Mouse (Mus musculus): Measurements from ENCODE around the gene Micall1.

Gene Micall1

DNA sequence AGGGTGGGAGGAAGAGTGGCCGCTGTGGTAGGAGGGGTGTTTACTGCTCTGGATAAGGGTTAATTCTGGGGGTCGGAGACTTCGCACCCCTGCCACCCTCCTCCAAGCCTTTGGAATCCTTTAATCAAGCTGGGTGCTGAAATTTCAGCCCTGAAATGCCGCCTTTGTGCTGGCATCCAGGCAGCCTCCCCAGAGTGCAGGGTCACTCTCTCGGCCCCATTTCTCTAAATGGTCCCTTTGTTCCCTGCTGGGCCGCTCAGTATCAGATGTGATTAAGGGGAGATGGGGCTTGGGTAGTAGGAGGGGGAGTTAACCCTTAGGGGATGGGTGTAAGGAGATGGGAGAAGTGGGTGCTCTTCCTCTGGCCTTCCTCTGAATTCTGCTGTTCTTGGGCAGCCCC lies 44.0 kb downstream of the Micall1 start:
- Histone ChIP-seq H3K9me3 (ENCODE audit: low read length) (no peaks in the 10 kb centered on the region), H3K4me1 (replicated peaks; ENCODE audit: low read depth, low read length) (peaks cover 54% of the 10 kb centered on the region)
- no peak for TF ChIP-seq POU5F1 (IDR thresholded peaks at IDR 0.05; ENCODE audit: borderline replicate concordance, low read length)
- TF ChIP-seq CTCF (conservative IDR thresholded peaks at IDR 0.05; ENCODE audit: low read length): no peak
- TF ChIP-seq NANOG (IDR thresholded peaks at IDR 0.05; ENCODE audit: borderline replicate concordance, low read length): no peak

DNA sequence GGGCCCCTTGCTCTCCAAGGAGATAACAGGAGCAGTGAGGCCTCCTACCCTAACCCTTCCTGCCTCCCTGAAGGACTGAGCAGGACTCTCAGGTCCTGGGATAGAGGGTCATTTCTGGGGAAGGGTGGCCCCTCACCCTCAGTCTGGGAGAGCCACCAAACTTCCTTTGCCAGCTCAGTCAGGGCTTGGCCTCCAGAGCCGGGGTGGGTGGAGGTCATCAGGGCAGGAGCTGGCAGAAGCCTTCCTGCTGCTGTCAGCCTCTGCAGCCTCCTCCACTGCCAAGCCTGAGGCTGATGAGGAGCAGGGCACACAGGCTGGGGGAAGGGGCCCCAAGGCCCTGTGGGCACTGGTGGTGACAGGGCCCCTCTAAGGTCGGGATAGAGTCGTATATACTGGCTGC lies 46.9 kb downstream of the Micall1 start:
- Histone ChIP-seq H3K4me3 (replicated peaks; ENCODE audit: low read length) (no peak overlapping the region), H3K27me3 (ENCODE audit: insufficient read depth, low read length) (peaks cover 47% of the 10 kb centered on the region), H3K9me3 (ENCODE audit: low read length) (no peaks in the 10 kb centered on the region), H3K36me3 (ENCODE audit: insufficient read depth, low read length) (peaks cover 35% of the 10 kb centered on the region), H3K4me1 (replicated peaks; ENCODE audit: low read depth, low read length) (peaks cover 33% of the 10 kb centered on the region)
- TF ChIP-seq POU5F1 (IDR thresholded peaks at IDR 0.05; ENCODE audit: borderline replicate concordance, low read length) (no peak), CTCF (conservative IDR thresholded peaks at IDR 0.05; ENCODE audit: low read length) (no peak)

More for the DNA sequence above, 44.0 kb downstream of the Micall1 start:
- Histone ChIP-seq H3K27me3 (ENCODE audit: insufficient read depth, low read length) (peaks cover 18% of the 10 kb centered on the region), H3K36me3 (ENCODE audit: insufficient read depth, low read length) (peaks cover 61% of the 10 kb centered on the region), H3K4me3 (replicated peaks; ENCODE audit: low read length) (no peak overlapping the region)

DNA sequence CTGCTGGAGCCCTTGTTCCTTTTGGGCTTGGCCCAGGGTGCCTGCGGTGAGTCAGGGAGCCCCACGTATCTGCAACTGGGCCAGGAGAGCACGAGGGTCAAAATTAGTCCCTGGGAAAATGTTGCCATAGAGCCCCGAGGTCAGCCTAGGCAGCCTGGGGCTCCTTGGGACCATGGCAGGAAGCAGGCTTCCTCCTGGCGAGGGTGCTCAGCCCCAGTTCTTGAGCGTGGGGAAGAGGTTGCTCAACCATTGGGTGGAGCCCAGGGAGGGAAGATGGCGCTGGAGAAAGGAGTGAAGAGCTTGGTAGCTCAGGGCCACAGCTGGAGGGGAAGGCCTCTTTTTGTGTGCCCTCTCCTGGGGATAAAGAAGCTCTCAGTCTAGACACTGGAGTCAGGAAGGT lies 53.6 kb downstream of the Micall1 start:
- 0 out of 2 replicates have a peak, but pooled peaks cover 4% of the 10 kb centered on the region for H3K9me3 ChIP-seq (ENCODE audit: low read length)
- peaks cover 50% of the 10 kb centered on the region for H3K4me1 ChIP-seq (replicated peaks; ENCODE audit: low read depth, low read length)
- no peak overlapping the region for H3K4me3 ChIP-seq (replicated peaks; ENCODE audit: low read length)
- TF ChIP-seq CTCF (conservative IDR thresholded peaks at IDR 0.05; ENCODE audit: low read length) (no peak), POU5F1 (IDR thresholded peaks at IDR 0.05; ENCODE audit: borderline replicate concordance, low read length) (no peak), NANOG (IDR thresholded peaks at IDR 0.05; ENCODE audit: borderline replicate concordance, low read length) (no peak)
- peaks cover 100% of the 10 kb centered on the region for H3K27me3 ChIP-seq (ENCODE audit: insufficient read depth, low read length)
- H3K36me3 ChIP-seq (ENCODE audit: insufficient read depth, low read length): no peaks in the 10 kb centered on the region

DNA sequence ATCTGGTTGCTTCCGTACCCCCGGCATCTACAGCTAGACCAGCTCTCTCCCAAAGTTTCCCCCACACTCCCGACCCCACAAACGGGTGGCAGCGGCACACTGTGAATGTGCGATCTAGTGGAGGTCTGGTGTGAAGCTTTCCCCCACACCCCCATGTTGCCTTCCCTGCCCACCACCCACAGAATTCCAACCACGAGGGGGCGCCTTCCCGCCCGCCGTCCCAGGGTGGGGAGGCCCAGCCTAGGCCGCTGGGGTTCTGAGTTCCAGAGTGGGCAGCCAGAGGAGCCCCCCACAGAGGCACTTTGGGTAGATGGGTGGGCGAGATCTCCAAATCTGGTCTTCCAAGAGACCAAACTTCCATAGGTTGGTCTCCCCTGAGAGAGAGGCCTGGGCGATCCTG lies 54.1 kb downstream of the Micall1 start:
- no peaks in the 10 kb centered on the region for H3K36me3 ChIP-seq (ENCODE audit: insufficient read depth, low read length)
- H3K9me3 ChIP-seq (ENCODE audit: low read length): 0 out of 2 replicates have a peak, but pooled peaks cover 4% of the 10 kb centered on the region

DNA sequence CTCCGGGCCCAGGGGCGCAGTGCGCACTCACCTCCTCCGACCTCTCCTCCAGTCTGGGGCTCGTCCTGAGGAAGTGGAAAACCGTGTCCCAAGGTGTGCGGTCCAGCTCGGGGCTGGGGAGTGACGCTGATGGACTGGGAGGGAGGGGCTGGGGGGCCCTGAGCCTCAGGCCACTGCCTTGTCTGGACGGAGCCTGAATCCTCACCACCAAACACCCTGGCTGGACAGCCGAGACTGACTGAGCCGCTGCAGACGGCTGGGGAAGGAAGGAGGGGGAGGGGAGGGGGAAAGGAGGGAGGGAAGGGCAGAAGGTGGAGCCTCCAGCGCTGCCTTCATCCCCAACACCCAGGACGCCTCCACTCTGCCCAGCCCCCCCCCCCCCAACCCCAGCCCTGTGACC lies 55.6 kb downstream of the Micall1 start:
- peaks cover 55% of the 10 kb centered on the region for H3K4me1 ChIP-seq (replicated peaks; ENCODE audit: low read depth, low read length)
- peaks cover 93% of the 10 kb centered on the region for H3K27me3 ChIP-seq (ENCODE audit: insufficient read depth, low read length)
- peak overlapping the region; percentile 73 for H3K4me3 ChIP-seq (replicated peaks; ENCODE audit: low read length)
- H3K9me3 ChIP-seq (ENCODE audit: low read length): 0 out of 2 replicates have a peak, but pooled peaks cover 4% of the 10 kb centered on the region
- H3K36me3 ChIP-seq (ENCODE audit: insufficient read depth, low read length): no peaks in the 10 kb centered on the region
- TF ChIP-seq CTCF (conservative IDR thresholded peaks at IDR 0.05; ENCODE audit: low read length) (no peak), NANOG (IDR thresholded peaks at IDR 0.05; ENCODE audit: borderline replicate concordance, low read length) (no peak), POU5F1 (IDR thresholded peaks at IDR 0.05; ENCODE audit: borderline replicate concordance, low read length) (no peak)

More for the DNA sequence above, 54.1 kb downstream of the Micall1 start:
- no peak for TF ChIP-seq NANOG (IDR thresholded peaks at IDR 0.05; ENCODE audit: borderline replicate concordance, low read length)
- TF ChIP-seq CTCF (conservative IDR thresholded peaks at IDR 0.05; ENCODE audit: low read length): peak; percentile 45
- TF ChIP-seq POU5F1 (IDR thresholded peaks at IDR 0.05; ENCODE audit: borderline replicate concordance, low read length): no peak
- Histone ChIP-seq H3K4me3 (replicated peaks; ENCODE audit: low read length) (peak overlapping the region; percentile 73), H3K4me1 (replicated peaks; ENCODE audit: low read depth, low read length) (peaks cover 50% of the 10 kb centered on the region), H3K27me3 (ENCODE audit: insufficient read depth, low read length) (peaks cover 98% of the 10 kb centered on the region)

DNA sequence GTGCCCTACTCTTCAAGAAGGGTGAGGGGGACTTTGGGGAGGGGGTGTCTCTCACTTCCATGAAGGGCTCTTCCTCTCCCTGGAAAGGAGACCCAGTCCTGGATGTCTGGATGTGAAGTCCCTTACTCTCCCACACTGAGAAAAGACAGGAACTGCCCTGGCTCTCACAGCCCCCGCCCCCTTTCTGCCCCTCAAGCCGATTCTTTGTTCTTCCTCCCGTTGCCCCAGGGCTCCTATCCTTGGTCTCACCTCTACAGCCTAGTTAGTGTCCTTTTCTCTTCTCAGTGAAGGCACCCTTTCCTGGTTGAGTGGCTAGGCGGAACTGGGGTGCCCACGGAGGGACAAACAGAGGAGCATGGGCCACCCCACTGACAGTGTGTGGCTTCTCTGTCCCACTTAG lies 56.4 kb downstream of the Micall1 start, which contains the start of gene Sox10:
Gene Sox10 (minus strand): TSS at position 101 of the 400 bp plus-strand sequence.
- TF ChIP-seq POU5F1 (IDR thresholded peaks at IDR 0.05; ENCODE audit: borderline replicate concordance, low read length) (no peak), NANOG (IDR thresholded peaks at IDR 0.05; ENCODE audit: borderline replicate concordance, low read length) (no peak), CTCF (conservative IDR thresholded peaks at IDR 0.05; ENCODE audit: low read length) (no peak)
- Histone ChIP-seq H3K4me3 (replicated peaks; ENCODE audit: low read length) (peak within 1 kb of the TSS; percentile 73), H3K27me3 (ENCODE audit: insufficient read depth, low read length) (peaks cover 91% of the 10 kb centered on the region), H3K9me3 (ENCODE audit: low read length) (0 out of 2 replicates have a peak, but pooled peaks cover 4% of the 10 kb centered on the region), H3K36me3 (ENCODE audit: insufficient read depth, low read length) (no peaks in the 10 kb centered on the region), H3K4me1 (replicated peaks; ENCODE audit: low read depth, low read length) (peaks cover 60% of the 10 kb centered on the region)

DNA sequence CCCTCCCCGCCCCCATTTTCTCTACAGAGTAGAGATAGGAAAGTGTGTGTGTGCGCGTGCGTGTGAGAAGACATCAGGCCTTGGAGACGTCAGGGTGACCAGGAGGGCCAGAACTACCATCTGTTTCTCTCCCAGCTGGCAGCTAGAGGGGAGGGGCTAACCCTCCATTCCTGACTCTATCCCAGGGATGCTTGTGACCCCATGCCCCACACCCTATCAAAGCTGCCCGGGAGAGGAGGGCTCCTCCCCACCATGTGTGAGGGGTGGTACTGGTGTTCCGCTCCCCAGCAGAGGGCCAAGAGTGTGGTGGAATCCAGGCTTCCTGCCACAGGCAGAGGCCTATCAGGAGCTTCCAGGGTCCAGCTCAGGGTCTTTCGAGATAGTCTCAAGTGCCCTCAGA lies 58.0 kb downstream of the Micall1 start:
- 0 out of 2 replicates have a peak, but pooled peaks cover 4% of the 10 kb centered on the region for H3K9me3 ChIP-seq (ENCODE audit: low read length)
- no peak for TF ChIP-seq NANOG (IDR thresholded peaks at IDR 0.05; ENCODE audit: borderline replicate concordance, low read length)
- no peak for TF ChIP-seq CTCF (conservative IDR thresholded peaks at IDR 0.05; ENCODE audit: low read length)
- no peak for TF ChIP-seq POU5F1 (IDR thresholded peaks at IDR 0.05; ENCODE audit: borderline replicate concordance, low read length)

DNA sequence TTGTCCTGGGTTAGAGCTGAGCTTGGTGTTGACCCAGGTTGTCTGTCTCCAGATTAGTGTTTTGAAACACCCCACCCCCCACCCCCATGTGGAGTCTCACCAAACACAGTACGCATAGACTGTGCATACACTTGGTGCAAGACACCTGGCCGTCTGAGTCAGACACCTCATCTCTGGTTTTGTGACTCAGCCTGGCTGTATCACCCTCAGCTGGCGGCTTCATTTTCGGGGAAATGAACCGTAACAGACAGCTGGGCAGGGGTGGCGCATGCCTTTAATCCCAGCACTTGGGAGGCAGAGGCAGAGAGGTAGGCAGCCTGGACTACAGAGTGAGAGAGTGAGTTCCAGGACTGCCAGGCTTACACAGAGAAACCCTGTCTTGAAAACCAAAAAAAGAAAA lies 68.2 kb downstream of the Micall1 start:
- H3K27me3 ChIP-seq (ENCODE audit: insufficient read depth, low read length): peaks cover 53% of the 10 kb centered on the region
- TF ChIP-seq CTCF (conservative IDR thresholded peaks at IDR 0.05; ENCODE audit: low read length): no peak
- TF ChIP-seq NANOG (IDR thresholded peaks at IDR 0.05; ENCODE audit: borderline replicate concordance, low read length): no peak
- TF ChIP-seq POU5F1 (IDR thresholded peaks at IDR 0.05; ENCODE audit: borderline replicate concordance, low read length): no peak
- H3K36me3 ChIP-seq (ENCODE audit: insufficient read depth, low read length): no peaks in the 10 kb centered on the region
- peaks cover 6% of the 10 kb centered on the region for H3K4me1 ChIP-seq (replicated peaks; ENCODE audit: low read depth, low read length)
- H3K4me3 ChIP-seq (replicated peaks; ENCODE audit: low read length): no peak overlapping the region
- H3K9me3 ChIP-seq (ENCODE audit: low read length): no peaks in the 10 kb centered on the region

More for the DNA sequence above, 58.0 kb downstream of the Micall1 start:
- Histone ChIP-seq H3K4me1 (replicated peaks; ENCODE audit: low read depth, low read length) (peaks cover 60% of the 10 kb centered on the region), H3K36me3 (ENCODE audit: insufficient read depth, low read length) (no peaks in the 10 kb centered on the region), H3K4me3 (replicated peaks; ENCODE audit: low read length) (no peak overlapping the region; the same call in 1 of the 2 replicates), H3K27me3 (ENCODE audit: insufficient read depth, low read length) (peaks cover 84% of the 10 kb centered on the region)

DNA sequence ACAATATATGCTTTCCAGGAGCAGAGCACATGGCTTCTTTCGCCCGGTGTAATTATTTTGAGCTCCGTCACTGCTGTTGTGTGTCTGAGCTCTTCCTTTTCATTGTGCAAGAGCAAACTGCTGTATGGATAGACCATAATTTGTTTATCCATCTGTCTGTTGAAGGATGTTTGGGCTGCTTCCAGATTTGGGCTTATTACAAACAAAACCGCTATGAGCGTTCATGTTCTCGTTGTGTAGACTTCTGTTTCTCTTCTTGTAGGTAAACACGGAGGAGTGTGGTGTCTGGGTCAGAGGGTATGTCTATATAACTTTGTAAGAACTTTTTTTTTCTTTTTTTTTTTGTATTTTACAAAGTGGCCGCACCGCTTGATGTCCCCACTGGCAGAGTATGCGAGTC lies 76.5 kb downstream of the Micall1 start:
- Histone ChIP-seq H3K36me3 (ENCODE audit: insufficient read depth, low read length) (no peaks in the 10 kb centered on the region), H3K4me3 (replicated peaks; ENCODE audit: low read length) (no peak overlapping the region), H3K27me3 (ENCODE audit: insufficient read depth, low read length) (peaks cover 23% of the 10 kb centered on the region), H3K4me1 (replicated peaks; ENCODE audit: low read depth, low read length) (no peaks in the 10 kb centered on the region), H3K9me3 (ENCODE audit: low read length) (no peaks in the 10 kb centered on the region)
- TF ChIP-seq POU5F1 (IDR thresholded peaks at IDR 0.05; ENCODE audit: borderline replicate concordance, low read length) (no peak), CTCF (conservative IDR thresholded peaks at IDR 0.05; ENCODE audit: low read length) (no peak), NANOG (IDR thresholded peaks at IDR 0.05; ENCODE audit: borderline replicate concordance, low read length) (no peak)

Data from E14TG2a.4 (cell line).